Mouse (Mus musculus) ES-E14 (cell line): ENCODE results near the gene Zfx. TPM values are rescaled to one million over a fixed set of nuclear protein-coding genes. Genes with fewer than 3 reads are reported as not detected.

Experiments used
- DNase-seq: peaks from one replicate; pipeline ENCODE4 v3.0.0-alpha.2; 2013; ENCODE audit warnings: low read depth, low spot score
- H3K27ac ChIP-seq: 2 replicates; pipeline ENCODE4 v1.5.1; 2012; ENCODE audit warnings: low read depth, mild to moderate bottlenecking, low read length, moderate library complexity, mixed read lengths; ENCODE audit not compliant: poor library complexity, insufficient read depth, severe bottlenecking
- H3K36me3 ChIP-seq: 2 replicates; pipeline ENCODE4 v1.6.1; 2012; ENCODE audit warnings: mild to moderate bottlenecking, low read length, moderate library complexity, mixed read lengths; ENCODE audit not compliant: control insufficient read depth, poor library complexity, insufficient read depth, severe bottlenecking
- H3K4me1 ChIP-seq, 2 experiments: fragments of 150-350 bp in 1 of 2; sonication (generic) in 1 of 2; 2 replicates each; pipeline ENCODE4 v1.6.1; 2012; ENCODE audit warnings: low read length in 2 of 2, mild to moderate bottlenecking in 1 of 2, mixed read lengths in 1 of 2; ENCODE audit not compliant: control insufficient read depth in 2 of 2, insufficient read depth in 2 of 2, poor library complexity in 1 of 2
- H3K4me3 ChIP-seq, 2 experiments: fragments of 150-350 bp in 1 of 2; sonication (generic) in 1 of 2; 2 replicates each; pipeline ENCODE4 v1.5.1; 2012; ENCODE audit warnings: low read length in 2 of 2, low read depth in 1 of 2, mild to moderate bottlenecking in 1 of 2, mixed read lengths in 1 of 2; ENCODE audit not compliant: insufficient read depth in 1 of 2, poor library complexity in 1 of 2, severe bottlenecking in 1 of 2
- H3K9ac ChIP-seq: 2 replicates; pipeline ENCODE4 v1.6.1; 2012; ENCODE audit warnings: low read depth, mild to moderate bottlenecking, low read length, mixed read lengths; ENCODE audit not compliant: poor library complexity, insufficient read depth, severe bottlenecking
- H3K9me3 ChIP-seq: fragments of 150-350 bp; sonication (generic); 2 replicates; pipeline ENCODE4 v1.6.1; 2012; ENCODE audit warnings: low read depth, mild to moderate bottlenecking, low read length; ENCODE audit not compliant: control insufficient read depth, insufficient read depth
- CHD2 ChIP-seq: IDR thresholded peaks from 2 replicates; pipeline ENCODE4 v1.6.1; 2014; ENCODE audit warnings: mild to moderate bottlenecking, low read depth, low read length, inconsistent platforms
- HCFC1 ChIP-seq: IDR thresholded peaks from 2 replicates; pipeline ENCODE4 v1.6.1; 2012; ENCODE audit warnings: low read length, inconsistent platforms, borderline replicate concordance; ENCODE audit not compliant: insufficient read depth
- MAFK ChIP-seq: IDR thresholded peaks from 2 replicates; pipeline ENCODE4 v1.6.1; 2014; ENCODE audit warnings: mild to moderate bottlenecking, low read depth, low read length, inconsistent platforms; ENCODE audit not compliant: insufficient read depth
- ZC3H11A ChIP-seq: IDR thresholded peaks from 2 replicates; pipeline ENCODE4 v1.6.1; 2012; ENCODE audit warnings: low read depth, mild to moderate bottlenecking, inconsistent platforms, low read length, borderline replicate concordance
- ZNF384 ChIP-seq: IDR thresholded peaks from 2 replicates; pipeline ENCODE4 v1.6.1; 2012; ENCODE audit warnings: low read depth, low read length, inconsistent platforms
- in situ Hi-C, 2 experiments: fragments of 600-800 bp; cut with MboI; formaldehyde crosslinking; loops; one replicate each; pipeline ENCODE4 v1.15.1; 2025; ENCODE audit warnings: low sequenced_read_pairs in 2 of 2, inconsistent platforms in 1 of 2; ENCODE audit not compliant: unreplicated experiment in 2 of 2
- total RNA-seq: library from RNA; depleted of rRNA; stranded (reverse); fragments of 300-350 nt; gene quantifications from 2 replicates; pipeline ENCODE4 v1.2.3, GENCODE M21; 2012

Gene Zfx
- total RNA-seq, 1 experiment, result 27.2 TPM

DNA sequence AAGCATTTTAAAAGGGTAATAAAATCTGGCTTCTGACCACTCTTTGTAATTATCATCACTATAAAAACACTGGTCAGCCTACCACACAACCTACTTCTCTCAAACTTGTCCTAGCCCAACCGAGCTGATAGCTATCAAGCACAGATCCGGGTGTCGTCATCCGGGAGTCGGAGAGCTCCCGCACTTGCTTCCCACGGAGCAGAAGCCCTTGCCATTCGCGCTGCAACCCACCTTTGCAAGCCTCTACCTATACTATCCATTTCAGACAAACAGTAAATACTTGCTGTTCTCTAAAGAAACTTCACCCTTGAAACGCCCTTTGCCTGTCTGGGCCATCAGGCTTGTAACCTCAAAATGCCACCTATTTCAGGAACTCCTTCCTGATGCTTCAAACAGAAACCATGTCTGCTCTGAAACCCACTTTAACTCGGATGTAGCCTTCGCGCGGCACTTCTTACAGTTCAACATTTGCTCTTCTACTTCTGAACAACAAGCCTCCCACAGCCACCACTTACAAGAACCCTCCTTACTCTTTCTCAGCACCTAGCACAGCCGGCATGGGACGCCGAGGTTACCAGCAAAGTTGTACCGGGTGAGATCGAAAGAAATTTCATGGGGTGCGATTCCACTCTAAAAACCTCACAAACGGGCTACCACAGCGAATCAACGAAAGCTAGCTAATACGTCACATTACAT is 2.2 kb downstream of the Zfx start:
- no peak overlapping the region; the same call in 1 of the 2 replicates for H3K27ac ChIP-seq
- no peak for DNase-seq
- H3K36me3 ChIP-seq, result no peaks in the 10 kb centered on the region
- no peak for TF ChIP-seq ZNF384
- no peak for TF ChIP-seq ZC3H11A
- no peaks in the 10 kb centered on the region for H3K9me3 ChIP-seq
- H3K4me3 ChIP-seq, result peak overlapping the region; percentile 94 to 98
- H3K4me1 ChIP-seq, result peaks cover 0 to 2% of the 10 kb centered on the region in 2 experiments; a peak in 2 of 4 replicates
- in situ Hi-C loops, result no loop called here
- H3K9ac ChIP-seq, result peak overlapping the region; percentile 76

GRCm38 (mm10) chrX:94118350-94118749 is 5.2 kb downstream of the Zfx start:
- H3K4me1 ChIP-seq, result peaks cover 0 to 2% of the 10 kb centered on the region in 2 experiments; a peak in 2 of 4 replicates
- H3K27ac ChIP-seq, result no peak overlapping the region
- H3K36me3 ChIP-seq, result no peaks in the 10 kb centered on the region
- no peak overlapping the region for H3K9ac ChIP-seq
- H3K4me3 ChIP-seq, result no peak overlapping the region
- H3K9me3 ChIP-seq, result no peaks in the 10 kb centered on the region
- TF ChIP-seq ZC3H11A (no peak), MAFK (no peak), CHD2 (no peak), HCFC1 (no peak), ZNF384 (no peak)
- in situ Hi-C loops, result no loop called here
- DNase-seq, result no peak

GRCm38 (mm10) chrX:94115882-94116281 is 7.6 kb downstream of the Zfx start:
- H3K4me3 ChIP-seq, result no peak overlapping the region
- no peak overlapping the region for H3K9ac ChIP-seq
- in situ Hi-C loops, result no loop called here
- no peak for DNase-seq
- no peaks in the 10 kb centered on the region for H3K36me3 ChIP-seq
- no peaks in the 10 kb centered on the region for H3K9me3 ChIP-seq
- TF ChIP-seq CHD2 (no peak), ZNF384 (no peak), MAFK (no peak), ZC3H11A (no peak), HCFC1 (no peak)
- H3K27ac ChIP-seq, result no peak overlapping the region
- peaks cover 0 to 2% of the 10 kb centered on the region in 2 experiments; a peak in 2 of 4 replicates for H3K4me1 ChIP-seq

DNA sequence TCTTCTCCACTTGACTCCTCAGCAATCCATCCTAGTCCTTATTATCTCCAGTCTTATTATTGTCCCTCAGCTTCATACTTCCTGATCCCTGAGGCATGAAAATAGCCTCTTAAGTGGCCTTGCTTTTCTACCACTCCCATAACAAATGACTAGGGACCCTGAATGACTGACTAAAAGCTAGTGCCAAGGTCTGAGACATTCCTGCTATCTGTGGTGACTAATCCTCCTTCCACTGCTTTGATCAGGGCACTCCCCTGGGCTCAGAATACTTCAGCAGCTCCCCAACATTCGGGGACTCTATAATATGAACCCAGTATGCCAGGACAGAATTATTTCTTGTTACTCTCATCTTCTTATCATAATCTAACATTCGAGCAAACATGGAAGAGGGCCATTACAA is 17.5 kb downstream of the Zfx start:
- Histone ChIP-seq H3K36me3 (no peaks in the 10 kb centered on the region), H3K9ac (no peak overlapping the region), H3K4me3 (no peak overlapping the region), H3K9me3 (no peaks in the 10 kb centered on the region), H3K4me1 (no peaks in the 10 kb centered on the region), H3K27ac (no peak overlapping the region)
- in situ Hi-C loops, result no loop called here
- no peak for TF ChIP-seq HCFC1
- TF ChIP-seq ZC3H11A, result no peak
- TF ChIP-seq ZNF384, result no peak
- no peak for TF ChIP-seq MAFK
- no peak for TF ChIP-seq CHD2
- no peak for DNase-seq

GRCm38 (mm10) chrX:94102938-94103337 is 20.6 kb downstream of the Zfx start:
- TF ChIP-seq HCFC1 (no peak), CHD2 (no peak), ZNF384 (no peak), ZC3H11A (no peak), MAFK (no peak)
- in situ Hi-C loops, result no loop called here

More at GRCm38 (mm10) chrX:94102938-94103337, 20.6 kb downstream of the Zfx start:
- no peaks in the 10 kb centered on the region for H3K9me3 ChIP-seq
- DNase-seq, result no peak
- H3K27ac ChIP-seq, result no peak overlapping the region
- H3K36me3 ChIP-seq, result no peaks in the 10 kb centered on the region
- no peak overlapping the region for H3K4me3 ChIP-seq
- no peak overlapping the region for H3K9ac ChIP-seq
- no peaks in the 10 kb centered on the region for H3K4me1 ChIP-seq
